Mouse (Mus musculus) heart, postnatal 4 days (tissue): ENCODE results near the gene Gltpd2. TPM values are rescaled to one million over a fixed set of nuclear protein-coding genes. Genes with fewer than 3 reads are reported as not detected.
"Not testable (repeated sequence)": the region's sequence is repeated elsewhere in the genome, so short reads cannot be mapped to it uniquely, and the experiment has no call there.

Experiments used
- DNase-seq: peaks from one replicate; pipeline ENCODE4 v3.0.0; 2021
- total RNA-seq, 2 experiments: library from RNA; stranded (reverse); gene quantifications; 2 replicates each; pipeline ENCODE4 v1.2.3; 2021

Gene Gltpd2
- total RNA-seq, 2 experiments from 2014 or later: not detected

GRCm38 (mm10) chr11:70518436-70518835, 560 bp upstream of the Gltpd2 start:
- DNase-seq: no peak

- DNase-seq: peak; percentile 64
Measured at GRCm38 (mm10) chr11:70520178-70520769, 1.3 kb downstream of the Gltpd2 start.

- DNase-seq: not testable (repeated sequence)
Measured at GRCm38 (mm10) chr11:70523306-70523989, 4.5 kb downstream of the Gltpd2 start.

- DNase-seq: no peak
Measured at GRCm38 (mm10) chr11:70524782-70525181, 5.8 kb downstream of the Gltpd2 start.

DNA sequence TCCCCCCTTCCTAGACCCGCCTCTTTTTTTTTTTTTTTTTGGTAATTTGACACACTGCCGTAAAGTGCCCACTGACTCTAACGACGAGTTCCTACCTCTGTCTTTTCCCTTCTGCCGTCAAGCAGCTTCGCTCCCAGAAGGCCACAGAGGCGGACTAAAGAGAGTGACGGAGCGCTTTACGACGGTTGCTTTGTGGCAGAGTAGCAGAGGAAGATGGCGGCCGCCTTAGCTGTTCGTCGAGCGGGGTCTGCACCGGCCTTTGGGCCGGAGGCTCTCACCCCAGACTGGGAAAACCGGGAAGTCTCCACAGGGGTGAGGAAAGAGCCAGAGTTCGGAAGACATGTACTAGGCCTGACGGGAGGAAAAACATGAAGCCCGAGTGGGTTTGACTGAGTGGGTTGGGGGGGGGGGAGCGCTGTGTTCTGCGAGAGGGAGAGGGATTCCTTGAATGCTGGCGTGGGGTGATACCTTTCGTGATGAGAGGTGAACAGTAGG, 6.2 kb downstream of the Gltpd2 start, which contains the start of gene Psmb6:
TSS of gene Psmb6 (plus strand) at position 184 of the 495 bp plus-strand sequence.
- peak; percentile 90 for DNase-seq

GRCm38 (mm10) chr11:70525726-70526125, 6.7 kb downstream of the Gltpd2 start:
- DNase-seq: no peak

GRCm38 (mm10) chr11:70526211-70526610, 7.2 kb downstream of the Gltpd2 start:
- DNase-seq: no peak

GRCm38 (mm10) chr11:70528610-70529009, 9.6 kb downstream of the Gltpd2 start:
- DNase-seq: no peak

DNA sequence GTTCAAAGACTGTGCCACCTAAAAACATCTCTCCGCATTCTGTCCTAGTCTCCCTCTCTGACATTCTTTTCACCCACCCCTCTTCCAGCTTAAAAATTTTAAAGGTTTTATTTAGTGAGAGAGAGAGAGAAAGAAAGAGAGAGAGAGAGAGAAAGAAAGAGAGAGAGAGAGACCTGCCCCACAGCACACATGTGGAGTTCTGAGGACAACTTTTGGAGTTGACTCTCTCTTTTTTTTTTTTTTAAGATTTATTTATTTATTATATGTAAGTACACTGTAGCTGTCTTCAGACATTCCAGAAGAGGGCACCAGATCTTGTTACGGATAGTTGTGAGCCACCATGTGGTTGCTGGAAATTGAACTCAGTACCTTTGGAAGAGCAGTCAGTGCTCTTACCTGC, 12.1 kb downstream of the Gltpd2 start:
- not testable (repeated sequence) for DNase-seq

DNA sequence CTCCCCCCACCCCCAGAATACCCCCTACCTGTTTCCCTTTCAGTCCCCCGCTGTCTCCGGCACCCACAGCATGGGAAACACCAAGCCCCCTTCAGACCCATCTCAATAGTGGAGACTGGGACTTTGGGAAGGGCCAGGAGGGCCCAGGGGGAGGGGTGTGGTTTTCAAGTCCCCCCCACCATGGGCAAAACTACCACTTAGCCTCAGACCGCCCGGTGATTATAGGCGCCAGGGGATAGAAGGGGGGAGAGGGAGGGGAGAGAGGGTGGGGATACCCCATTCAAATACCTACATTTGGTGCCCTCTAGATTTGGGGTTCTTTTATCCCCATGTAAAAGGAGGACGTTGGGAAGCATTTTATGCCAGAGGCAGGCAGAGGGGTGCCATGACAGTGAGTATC, 13.8 kb downstream of the Gltpd2 start, which contains the start of gene Gm40193:
TSS of gene Gm40193 (minus strand) at position 101 of the 400 bp plus-strand sequence.
- no peak for DNase-seq

GRCm38 (mm10) chr11:70539423-70539822, 20.4 kb downstream of the Gltpd2 start:
- no peak for DNase-seq

DNA sequence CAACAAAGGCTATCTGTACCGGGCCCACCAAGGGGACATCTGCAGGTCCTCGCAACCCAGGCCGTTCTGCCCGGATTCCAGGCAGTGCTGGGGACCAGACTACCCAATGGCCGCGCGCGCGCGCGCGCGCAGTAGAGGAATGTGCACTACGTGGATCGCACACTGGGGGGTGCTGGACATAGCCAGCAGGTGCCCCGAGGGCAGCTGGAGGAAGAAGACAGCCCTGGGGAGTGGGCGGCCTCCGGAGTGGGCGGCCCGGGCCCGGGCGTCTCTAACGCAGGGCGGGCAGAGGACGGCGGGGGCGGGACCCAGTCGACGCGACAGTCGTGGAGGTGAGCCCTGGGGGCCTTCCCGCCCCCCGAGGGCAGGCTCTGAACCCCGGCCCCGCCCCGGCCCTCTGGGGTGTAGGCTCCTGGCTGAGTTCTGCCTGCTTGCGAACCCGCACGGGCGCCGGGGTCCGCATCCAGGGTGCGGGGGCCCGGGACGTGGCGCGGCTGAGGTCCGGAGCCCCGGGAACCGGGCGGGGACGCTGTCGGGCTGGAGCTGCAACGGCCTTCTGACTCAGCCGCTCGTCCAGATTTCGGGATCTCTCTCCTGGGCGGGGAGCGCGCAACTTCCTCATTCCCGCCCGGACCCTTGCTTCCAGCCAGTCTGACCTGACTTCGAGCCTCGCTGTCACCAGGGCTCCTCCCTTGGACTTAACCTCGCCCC, 21.0 kb downstream of the Gltpd2 start, which contains the start of gene Pld2:
TSS of gene Pld2 (plus strand) at position 188 of the 711 bp plus-strand sequence.
- peak; percentile 92 for DNase-seq

DNA sequence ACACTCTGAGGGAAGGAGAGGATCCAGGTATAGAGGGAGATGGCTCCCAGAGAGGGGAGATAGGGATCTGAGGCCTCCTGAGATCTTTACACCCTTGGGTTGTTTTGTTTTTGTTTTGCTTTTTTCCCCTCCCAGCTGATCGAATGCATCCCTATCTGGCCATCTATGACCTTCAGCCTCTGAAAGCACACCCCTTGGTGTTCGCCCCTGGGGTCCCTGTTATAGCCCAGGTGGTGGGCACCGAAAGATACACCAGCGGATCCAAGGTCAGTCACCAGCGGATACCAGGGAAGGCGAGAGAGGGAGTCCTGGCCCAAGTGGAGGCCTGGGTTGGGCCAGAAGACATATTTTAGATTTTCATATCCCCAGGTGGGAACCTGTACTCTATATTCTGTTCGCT, 21.9 kb downstream of the Gltpd2 start:
- no peak for DNase-seq

GRCm38 (mm10) chr11:70541415-70541814, 22.4 kb downstream of the Gltpd2 start:
- DNase-seq: no peak

GRCm38 (mm10) chr11:70544496-70544895, 25.5 kb downstream of the Gltpd2 start:
- DNase-seq: no peak

- no peak for DNase-seq
Measured at GRCm38 (mm10) chr11:70551526-70551925, 32.5 kb downstream of the Gltpd2 start.

DNA sequence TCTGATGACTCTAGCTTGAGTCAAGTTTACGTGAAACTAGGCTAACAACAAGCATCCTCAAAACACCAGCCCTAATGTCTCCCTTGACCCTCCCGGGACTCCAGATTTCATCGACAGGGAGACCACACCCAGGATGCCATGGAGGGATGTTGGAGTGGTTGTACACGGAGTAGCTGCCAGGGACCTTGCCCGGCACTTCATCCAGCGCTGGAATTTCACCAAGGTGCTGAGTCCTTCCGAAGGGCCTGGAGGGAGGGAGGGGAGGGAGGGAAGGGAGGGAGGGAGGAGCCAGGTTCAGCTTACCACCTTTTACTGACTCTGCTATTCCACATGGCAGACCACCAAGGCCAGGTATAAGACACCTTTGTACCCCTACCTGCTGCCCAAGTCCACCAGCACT, 34.9 kb downstream of the Gltpd2 start:
- DNase-seq: no peak

GRCm38 (mm10) chr11:70557545-70557944, 38.5 kb downstream of the Gltpd2 start:
- no peak for DNase-seq

DNA sequence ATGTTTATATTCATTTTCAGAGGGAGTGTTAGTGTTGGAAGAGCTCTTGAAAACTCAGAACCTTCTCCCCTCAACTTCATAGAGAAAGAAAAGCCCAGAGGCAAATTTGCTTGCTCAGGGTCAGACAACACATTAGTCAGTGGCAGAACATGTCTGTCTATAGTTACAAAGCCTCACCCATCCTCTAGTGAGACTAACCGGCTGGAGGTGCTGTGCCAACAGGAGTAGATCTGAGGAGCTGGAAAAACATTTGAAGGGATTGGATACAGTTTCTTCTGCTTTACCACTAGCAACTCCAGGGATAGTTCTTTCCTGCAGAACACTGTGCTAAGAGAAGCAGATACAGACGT, 42.9 kb downstream of the Gltpd2 start:
- DNase-seq: no peak

DNA sequence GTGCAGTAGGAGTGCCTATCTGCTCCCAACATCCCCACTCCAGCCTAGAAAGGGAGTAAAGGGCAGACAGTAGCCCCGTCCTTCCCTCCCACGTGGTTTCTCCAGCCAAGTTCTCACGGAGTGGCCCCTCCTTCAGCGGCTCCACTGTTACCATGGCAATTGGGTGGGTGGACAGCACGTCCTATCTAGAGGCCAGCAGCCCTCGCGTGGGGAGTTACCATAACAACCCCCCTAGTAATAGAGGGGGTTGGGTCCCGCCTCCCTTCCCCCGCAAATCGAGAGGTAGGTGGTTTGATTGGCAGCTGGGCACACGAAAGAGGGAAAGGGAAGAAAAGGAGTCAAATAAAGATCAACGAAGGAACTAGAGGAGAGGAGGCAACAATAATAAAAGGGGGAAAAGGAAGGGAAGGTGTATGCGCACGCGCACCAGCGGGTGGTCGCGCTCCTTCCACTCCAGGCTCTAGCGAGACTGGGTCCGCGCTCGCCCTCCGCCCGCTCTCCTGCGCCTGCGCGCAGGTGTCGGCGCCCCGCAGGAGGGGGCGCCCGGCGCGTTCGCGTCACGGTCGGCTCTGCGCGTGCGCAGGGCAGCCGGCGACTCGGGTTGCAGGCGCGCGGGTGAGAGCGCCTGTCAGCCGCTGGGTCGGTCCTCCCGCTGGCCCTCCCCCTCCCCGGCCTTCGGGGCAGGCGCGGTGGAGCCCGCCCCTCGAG, 43.4 kb downstream of the Gltpd2 start, which contains the start of gene Mink1:
TSS of gene Mink1 (plus strand) at position 595 of the 708 bp plus-strand sequence.
- DNase-seq: peak; percentile 92

DNA sequence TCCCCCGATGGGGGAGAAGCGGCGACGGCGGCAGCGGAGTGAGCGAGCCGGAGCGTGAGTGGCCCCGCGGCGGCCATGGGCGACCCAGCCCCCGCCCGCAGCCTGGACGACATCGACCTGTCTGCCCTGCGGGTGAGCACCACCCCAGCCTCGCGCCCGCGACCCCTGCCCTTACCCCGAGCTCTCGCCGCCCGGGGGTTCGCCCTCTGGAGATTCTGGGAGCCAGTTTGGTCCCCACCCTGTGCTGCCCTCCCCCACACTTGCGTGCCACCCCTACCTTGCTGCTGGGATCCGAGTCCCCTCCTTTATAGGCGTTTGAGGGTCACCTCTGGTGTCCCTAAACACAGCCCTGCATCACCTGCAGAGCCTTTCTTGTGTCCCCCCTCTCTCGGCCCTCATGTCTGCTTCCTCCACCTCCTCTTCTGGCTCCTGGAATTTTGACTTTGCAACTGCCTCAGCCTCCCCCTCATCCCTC, 44.0 kb downstream of the Gltpd2 start:
- no peak for DNase-seq
